Mouse (Mus musculus) liver, embryonic 11.5 days (tissue): ENCODE results near the gene Tubb2b. TPM values are rescaled to one million over a fixed set of nuclear protein-coding genes. Genes with fewer than 3 reads are reported as not detected.

Source experiments
- ATAC-seq: fragments of 200-750 bp; cut with Nextera tagmentation; replicated peaks from 2 replicates; pipeline ENCODE4 v1.8.0; 2017; ENCODE audit warnings: moderate number of reproducible peaks, mild to moderate bottlenecking, moderate TSS enrichment, moderate library complexity; ENCODE audit not compliant: low FRiP score
- DNase-seq: peaks from one replicate; pipeline ENCODE4 v3.0.0-alpha.2; 2017; ENCODE audit warnings: low spot score
- H3K27ac ChIP-seq: fragments of 300-500 bp; sonication (generic); 2 replicates; pipeline ENCODE4 v1.5.1; 2014; ENCODE audit warnings: mild to moderate bottlenecking, low read depth, low read length, control low read depth
- H3K27me3 ChIP-seq: fragments of 300-500 bp; sonication (generic); replicated peaks from 2 replicates; pipeline ENCODE4 v1.6.1; 2014; ENCODE audit warnings: low read length, mixed read lengths; ENCODE audit not compliant: control insufficient read depth, insufficient read depth
- H3K36me3 ChIP-seq: fragments of 300-500 bp; sonication (generic); 2 replicates; pipeline ENCODE4 v1.6.1; 2014; ENCODE audit warnings: mild to moderate bottlenecking, low read length, moderate library complexity, mixed read lengths; ENCODE audit not compliant: control insufficient read depth, insufficient read depth
- H3K4me1 ChIP-seq: fragments of 300-500 bp; sonication (generic); replicated peaks from 2 replicates; pipeline ENCODE4 v1.6.1; 2014; ENCODE audit warnings: low read length, mixed read lengths; ENCODE audit not compliant: control insufficient read depth, insufficient read depth
- H3K4me2 ChIP-seq: fragments of 300-500 bp; sonication (generic); 2 replicates; pipeline ENCODE4 v1.6.1; 2014; ENCODE audit warnings: mild to moderate bottlenecking, control low read depth, moderate library complexity
- H3K4me3 ChIP-seq: fragments of 300-500 bp; sonication (generic); 2 replicates; pipeline ENCODE4 v1.5.1; 2014; ENCODE audit warnings: low read depth, low read length, control low read depth
- H3K9ac ChIP-seq: fragments of 300-500 bp; sonication (generic); 2 replicates; pipeline ENCODE4 v1.6.1; 2014; ENCODE audit warnings: low read depth, low read length, control low read depth
- H3K9me3 ChIP-seq: fragments of 300-500 bp; sonication (generic); 2 replicates; pipeline ENCODE4 v1.6.1; 2016; ENCODE audit warnings: low read length, inconsistent platforms, mixed read lengths; ENCODE audit not compliant: control insufficient read depth
- WGBS: fragments of 180-500 bp; shearing (Covaris S2); extraction: QIAGEN DNeasy Blood & Tissue Kit; methylation state at CpG from one replicate; pipeline ENCODE4 v1.1.7; 2014; 5-methylcytosine and 5-hydroxymethylcytosine counted together
- polyA plus RNA-seq: library from polyadenylated mRNA; unstranded; fragments of >200 nt; fragmentation: Nextera tagmentation; extraction: Ambion mirVana; gene quantifications from 2 replicates; pipeline ENCODE4 v1.2.1, GENCODE M21; 2014

Tubb2b gene
- polyA plus RNA-seq, 1 experiment from 2014 or later = 7.7 TPM

DNA sequence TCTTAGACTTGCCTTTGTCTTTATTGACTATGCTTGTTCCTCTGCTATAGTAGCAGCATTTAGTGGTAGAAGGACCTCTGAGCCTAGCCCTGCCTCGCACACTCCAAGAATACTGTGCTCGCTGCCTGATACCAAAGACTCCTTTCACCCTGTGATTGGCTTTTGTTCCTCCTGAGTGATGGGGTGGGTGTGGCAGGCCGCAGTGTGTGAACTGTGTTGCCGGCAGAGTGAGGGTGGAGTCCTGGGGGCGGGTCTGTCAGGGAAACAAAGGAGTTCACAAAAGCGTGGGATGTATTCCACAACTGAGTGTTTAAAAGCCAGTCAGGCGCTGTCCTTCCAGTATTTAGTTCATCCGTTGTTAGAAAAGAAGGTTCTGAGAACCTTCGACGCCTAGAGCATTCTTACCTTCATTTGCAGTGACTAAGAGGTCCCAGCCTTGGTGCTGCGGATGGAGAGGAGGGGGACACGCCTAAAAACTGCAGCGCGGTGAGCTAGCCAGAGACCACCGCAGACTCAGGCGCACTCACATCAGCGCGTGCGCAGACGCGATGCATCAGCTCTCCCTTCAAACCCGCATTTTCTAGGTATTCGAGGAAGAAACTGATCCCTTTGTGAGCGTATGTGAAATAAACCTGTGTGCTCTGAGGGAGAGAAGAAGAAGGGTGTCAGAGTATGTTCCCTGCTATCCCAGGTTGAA lies 893 bp upstream of the Tubb2b start:
- peak; percentile 61; the same call in 1 of the 2 replicates for ATAC-seq
- peak; percentile 71 for DNase-seq
- H3K4me2 ChIP-seq = peak overlapping the region; percentile 91
- peak overlapping the region; percentile 1; the same call in 1 of the 2 replicates for H3K9ac ChIP-seq
- H3K36me3 ChIP-seq = no peaks in the 10 kb centered on the region
- WGBS = under 1% methylated on average over 24 of the region's 24 CpGs
- peaks cover 54% of the 10 kb centered on the region for H3K27me3 ChIP-seq
- peaks cover 18% of the 10 kb centered on the region for H3K4me1 ChIP-seq
- peak overlapping the region; percentile 66 for H3K4me3 ChIP-seq
- no peaks in the 10 kb centered on the region for H3K9me3 ChIP-seq
- no peak overlapping the region for H3K27ac ChIP-seq

DNA sequence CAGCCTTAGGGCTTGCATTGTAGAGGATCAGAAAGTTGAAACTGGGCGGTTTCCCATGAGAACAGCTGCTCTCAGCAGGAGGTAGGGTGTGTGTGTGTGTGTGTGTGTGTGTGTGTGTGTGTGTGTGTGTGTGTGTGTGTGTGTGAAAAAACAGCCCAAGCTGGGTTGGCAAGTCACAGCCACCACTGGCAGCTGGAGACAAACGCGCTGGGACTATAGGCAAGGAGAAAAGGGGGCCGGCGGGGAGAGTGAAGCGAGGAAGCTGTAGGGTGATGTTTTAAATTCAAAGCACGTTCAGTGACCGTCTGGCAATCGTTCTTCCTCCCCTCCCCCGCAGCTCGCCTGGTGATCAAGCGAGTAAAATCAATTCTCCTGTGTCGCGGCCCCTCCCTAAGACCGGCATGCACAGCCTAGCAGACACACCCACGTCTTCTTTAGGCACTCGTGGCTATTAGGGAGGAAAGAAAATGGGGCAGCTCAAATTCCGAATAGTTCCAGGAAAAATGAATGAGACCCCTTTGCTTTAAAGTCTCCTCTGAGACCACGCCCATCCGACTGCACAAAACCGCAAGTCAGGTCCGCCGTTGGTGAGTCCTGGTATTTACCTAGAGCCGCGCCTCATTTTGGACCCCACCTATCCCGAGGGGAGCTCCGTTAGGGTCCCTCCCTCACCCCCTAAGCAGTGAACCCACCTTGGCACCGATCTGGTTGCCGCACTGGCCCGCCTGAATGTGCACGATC lies 611 bp downstream of the Tubb2b start:
- 2% methylated on average over 31 of the region's 31 CpGs for WGBS
- Histone ChIP-seq H3K27ac (no peak overlapping the region), H3K36me3 (no peaks in the 10 kb centered on the region), H3K4me3 (peak overlapping the region; percentile 66), H3K27me3 (peaks cover 47% of the 10 kb centered on the region), H3K9ac (peak overlapping the region; percentile 41; the same call in 1 of the 2 replicates), H3K4me1 (peaks cover 18% of the 10 kb centered on the region), H3K9me3 (no peaks in the 10 kb centered on the region), H3K4me2 (peak overlapping the region; percentile 91)
- DNase-seq (peak; percentile 52), ATAC-seq (no peak; the same call in 1 of the 2 replicates)

DNA sequence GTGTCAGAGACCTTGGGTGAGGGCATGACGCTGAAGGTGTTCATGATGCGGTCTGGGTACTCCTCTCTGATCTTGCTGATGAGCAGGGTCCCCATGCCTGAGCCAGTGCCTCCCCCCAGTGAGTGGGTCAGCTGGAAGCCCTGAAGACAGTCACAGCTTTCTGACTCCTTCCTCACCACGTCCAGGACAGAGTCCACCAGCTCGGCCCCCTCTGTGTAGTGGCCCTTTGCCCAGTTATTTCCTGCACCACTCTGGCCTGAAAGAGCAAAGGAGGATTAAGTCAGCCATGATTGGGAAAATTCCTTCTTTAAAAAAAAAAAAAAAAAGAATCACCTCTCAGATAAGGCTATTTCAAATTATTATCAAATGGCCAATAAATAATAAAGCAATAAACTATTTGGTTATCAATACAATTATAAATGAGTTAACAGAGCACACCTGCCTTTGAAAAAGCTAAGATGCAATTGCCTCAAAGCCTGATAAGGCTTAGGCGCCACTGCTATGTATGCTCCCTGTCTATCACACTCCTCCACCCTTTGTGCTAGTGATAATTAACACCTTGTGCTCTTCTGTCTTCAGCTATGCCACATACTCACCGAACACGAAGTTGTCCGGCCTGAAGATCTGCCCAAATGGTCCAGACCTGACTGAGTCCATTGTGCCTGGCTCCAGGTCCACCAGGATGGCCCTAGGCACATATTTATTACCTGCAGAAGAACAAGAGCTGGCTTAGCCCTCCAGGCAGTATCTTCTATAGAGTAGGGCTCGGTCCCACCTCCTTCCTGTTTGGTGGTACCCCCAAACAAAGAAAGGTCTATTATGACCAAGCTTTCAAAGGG lies 1.8 kb downstream of the Tubb2b start:
- Histone ChIP-seq H3K27me3 (peaks cover 36% of the 10 kb centered on the region), H3K9me3 (no peaks in the 10 kb centered on the region), H3K4me1 (peaks cover 15% of the 10 kb centered on the region), H3K4me3 (no peak overlapping the region), H3K36me3 (no peaks in the 10 kb centered on the region), H3K4me2 (peak overlapping the region; percentile 91), H3K27ac (no peak overlapping the region), H3K9ac (no peak overlapping the region)
- WGBS = 75% methylated on average over 8 of the region's 9 CpGs
- ATAC-seq (no peak), DNase-seq (no peak)

DNA sequence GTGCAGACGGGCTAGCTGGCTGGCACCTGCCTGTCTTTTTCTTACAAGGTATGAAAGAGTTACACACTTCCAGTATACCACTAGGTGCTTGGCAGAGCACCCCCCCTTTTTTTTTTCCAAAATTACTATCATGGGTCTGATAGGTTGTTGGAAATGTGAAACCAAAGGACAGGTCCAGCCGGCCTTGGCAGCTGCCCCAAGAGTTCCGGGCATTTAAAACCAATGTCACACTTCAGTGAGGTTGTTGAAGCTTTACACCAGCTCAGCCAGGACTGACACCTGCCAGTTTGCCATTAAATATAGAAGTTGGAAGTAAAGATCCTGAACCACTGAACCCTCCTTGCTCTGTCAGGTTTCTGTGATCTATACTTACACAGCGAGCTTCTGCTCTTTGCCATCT lies 4.6 kb downstream of the Tubb2b start:
- no peak overlapping the region for H3K9ac ChIP-seq
- ATAC-seq (no peak), DNase-seq (no peak)
- H3K4me2 ChIP-seq = no peak overlapping the region
- peaks cover 5% of the 10 kb centered on the region for H3K4me1 ChIP-seq
- peaks cover 8% of the 10 kb centered on the region for H3K27me3 ChIP-seq
- no peak overlapping the region for H3K27ac ChIP-seq
- WGBS = 86% methylated on average over 4 of the region's 4 CpGs
- H3K9me3 ChIP-seq = no peaks in the 10 kb centered on the region
- no peak overlapping the region for H3K4me3 ChIP-seq
- H3K36me3 ChIP-seq = no peaks in the 10 kb centered on the region

DNA sequence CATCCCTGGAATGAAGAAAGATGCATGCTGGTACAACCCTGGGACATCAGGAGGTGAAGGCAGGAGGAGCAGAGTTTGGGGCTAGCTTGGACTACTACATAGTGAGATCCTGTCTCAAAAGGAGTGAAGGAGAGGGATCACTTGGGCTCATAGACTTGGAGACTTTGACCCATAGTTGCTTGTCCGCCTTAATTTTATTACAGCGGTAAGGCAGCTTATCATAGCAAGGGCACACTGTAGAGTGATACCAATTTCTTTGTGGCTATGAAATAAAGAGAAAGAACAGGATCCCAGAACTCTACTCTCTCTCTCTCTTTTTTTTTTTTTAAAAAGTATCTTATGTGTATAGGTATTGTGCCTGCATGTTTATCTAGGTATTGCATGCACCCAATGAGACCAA lies 9.7 kb downstream of the Tubb2b start:
- no peak for ATAC-seq
- Histone ChIP-seq H3K27ac (no peak overlapping the region), H3K9ac (no peak overlapping the region), H3K9me3 (no peaks in the 10 kb centered on the region), H3K4me1 (peaks cover 21% of the 10 kb centered on the region), H3K4me2 (no peak overlapping the region), H3K36me3 (no peaks in the 10 kb centered on the region), H3K4me3 (no peak overlapping the region), H3K27me3 (no peaks in the 10 kb centered on the region)
- 98% methylated on average over 2 of the region's 2 CpGs for WGBS
- no peak for DNase-seq

DNA sequence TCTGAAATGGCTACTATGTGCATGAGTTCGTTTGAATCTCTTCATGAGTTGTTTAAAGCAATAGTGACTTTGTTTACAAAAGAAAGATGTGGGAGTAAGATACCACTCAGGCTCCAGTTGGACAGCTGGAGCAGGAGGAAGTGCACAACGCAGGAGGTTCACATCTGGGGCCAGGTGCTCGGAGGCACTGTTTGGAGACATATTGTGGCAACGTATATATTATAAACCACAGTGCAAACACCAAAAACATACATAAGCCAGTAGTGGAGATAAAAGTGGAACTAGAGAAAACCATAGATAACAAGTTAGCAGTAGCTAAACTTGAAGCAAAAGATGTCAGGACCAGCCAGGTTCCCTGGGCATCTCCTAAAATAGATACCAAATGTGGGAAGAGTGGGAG lies 10.9 kb downstream of the Tubb2b start:
- H3K9me3 ChIP-seq = no peaks in the 10 kb centered on the region
- WGBS = 49% methylated on average over 4 of the region's 4 CpGs
- no peak for ATAC-seq
- peaks cover 25% of the 10 kb centered on the region for H3K4me1 ChIP-seq
- no peak overlapping the region for H3K4me3 ChIP-seq
- DNase-seq = no peak
- H3K4me2 ChIP-seq = no peak overlapping the region
- H3K36me3 ChIP-seq = no peaks in the 10 kb centered on the region
- H3K27me3 ChIP-seq = no peaks in the 10 kb centered on the region
- H3K9ac ChIP-seq = no peak overlapping the region
- no peak overlapping the region for H3K27ac ChIP-seq

DNA sequence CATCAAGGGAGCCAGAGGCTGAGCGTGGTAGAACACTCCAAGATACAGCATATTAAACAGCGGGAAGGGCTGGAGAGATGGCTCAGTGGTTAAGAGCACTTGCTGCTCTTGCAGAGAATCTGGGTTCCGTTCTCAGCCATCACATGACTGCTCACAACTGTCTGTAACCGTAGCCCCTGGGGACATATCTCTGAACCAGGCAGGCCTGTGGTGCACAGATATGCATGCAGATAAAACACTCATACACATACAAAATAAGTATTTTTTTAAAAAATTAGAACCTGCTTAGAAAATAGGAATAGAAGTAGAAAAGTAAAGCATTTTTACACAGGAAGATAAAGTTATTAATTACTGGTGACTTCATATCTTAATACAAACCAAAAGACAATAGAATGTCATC lies 11.4 kb downstream of the Tubb2b start:
- no peak for DNase-seq
- 41% methylated on average over 4 of the region's 4 CpGs for WGBS

DNA sequence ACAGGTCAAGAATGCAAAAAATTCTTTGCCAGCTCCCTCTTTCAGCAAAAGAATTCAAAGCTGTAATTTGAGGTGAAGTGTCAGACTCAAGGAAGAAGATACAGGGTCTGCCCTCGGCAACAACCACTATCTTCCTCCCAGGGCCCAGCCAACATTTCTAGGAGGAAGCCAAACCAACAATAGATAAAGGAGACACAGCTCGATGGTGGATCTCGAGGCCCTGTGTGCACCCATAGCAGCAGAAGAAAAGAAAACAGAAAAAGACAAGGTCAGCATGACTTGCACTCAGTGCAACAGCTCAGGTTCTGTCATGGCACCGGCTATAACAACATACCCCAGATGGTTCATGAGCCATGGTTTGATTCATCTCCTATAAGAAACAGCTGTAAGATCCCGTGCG lies 13.8 kb downstream of the Tubb2b start:
- Histone ChIP-seq H3K4me2 (no peak overlapping the region), H3K27ac (no peak overlapping the region), H3K9ac (no peak overlapping the region), H3K27me3 (no peaks in the 10 kb centered on the region), H3K9me3 (no peaks in the 10 kb centered on the region), H3K4me1 (peaks cover 26% of the 10 kb centered on the region), H3K36me3 (no peaks in the 10 kb centered on the region), H3K4me3 (no peak overlapping the region)
- DNase-seq (no peak), ATAC-seq (no peak; the same call in 1 of the 2 replicates)
- WGBS = 46% methylated on average over 6 of the region's 6 CpGs

More for the DNA sequence above, 11.4 kb downstream of the Tubb2b start:
- Histone ChIP-seq H3K36me3 (no peaks in the 10 kb centered on the region), H3K9me3 (no peaks in the 10 kb centered on the region), H3K4me1 (peaks cover 26% of the 10 kb centered on the region), H3K27me3 (no peaks in the 10 kb centered on the region), H3K4me3 (no peak overlapping the region), H3K4me2 (peak overlapping the region; percentile 6; the same call in 1 of the 2 replicates), H3K27ac (no peak overlapping the region), H3K9ac (no peak overlapping the region)
- ATAC-seq = peak; percentile 85
